Mouse (Mus musculus): ENCODE data around the gene Tmem209. TPM values are rescaled to one million over a fixed set of nuclear protein-coding genes. Genes with fewer than 3 reads are reported as not detected.

The Tmem209 gene
- polyA plus RNA-seq, 1 experiment from 2014 or later: 32.9 TPM

DNA sequence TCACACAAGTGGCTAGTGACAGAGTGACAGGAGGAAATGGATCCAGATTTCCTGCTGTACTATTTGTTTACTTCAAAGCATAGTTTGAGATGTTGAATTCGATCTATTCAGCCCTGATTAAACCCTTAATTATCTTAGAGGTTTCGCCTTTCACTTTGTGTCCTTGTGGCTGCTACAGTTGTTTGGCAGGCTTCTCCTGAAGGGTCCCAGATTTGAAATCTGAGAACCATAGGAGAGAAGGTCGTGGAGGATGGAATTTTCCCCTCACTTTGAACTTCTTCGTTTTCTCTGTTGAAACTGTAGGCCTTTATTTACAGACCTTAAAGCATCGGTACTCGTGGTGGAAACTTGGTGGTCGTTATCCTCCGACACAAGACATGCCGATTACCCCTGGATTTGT, 4.7 kb upstream of the Tmem209 start:
- no peaks in the 10 kb centered on the region for H3K36me3 ChIP-seq (replicated peaks; ENCODE audit: control insufficient read depth, insufficient read depth)
- peaks cover 6% of the 10 kb centered on the region for H3K4me1 ChIP-seq (replicated peaks; ENCODE audit: control insufficient read depth, insufficient read depth, low read length)
- DNase-seq (ENCODE audit: low spot score): no peak
- no peak overlapping the region for H3K4me2 ChIP-seq (replicated peaks)
- ATAC-seq (ENCODE audit: low FRiP score): no peak
- H3K9me3 ChIP-seq (ENCODE audit: control insufficient read depth, low read length): no peaks in the 10 kb centered on the region
- no peak overlapping the region for H3K27ac ChIP-seq
- 48% methylated on average over 9 of the region's 9 CpGs for WGBS
- no peaks in the 10 kb centered on the region for H3K27me3 ChIP-seq (ENCODE audit: control insufficient read depth, insufficient read depth, low read length)
- H3K4me3 ChIP-seq (replicated peaks; ENCODE audit: low read length): no peak overlapping the region
- H3K9ac ChIP-seq: no peak overlapping the region

DNA sequence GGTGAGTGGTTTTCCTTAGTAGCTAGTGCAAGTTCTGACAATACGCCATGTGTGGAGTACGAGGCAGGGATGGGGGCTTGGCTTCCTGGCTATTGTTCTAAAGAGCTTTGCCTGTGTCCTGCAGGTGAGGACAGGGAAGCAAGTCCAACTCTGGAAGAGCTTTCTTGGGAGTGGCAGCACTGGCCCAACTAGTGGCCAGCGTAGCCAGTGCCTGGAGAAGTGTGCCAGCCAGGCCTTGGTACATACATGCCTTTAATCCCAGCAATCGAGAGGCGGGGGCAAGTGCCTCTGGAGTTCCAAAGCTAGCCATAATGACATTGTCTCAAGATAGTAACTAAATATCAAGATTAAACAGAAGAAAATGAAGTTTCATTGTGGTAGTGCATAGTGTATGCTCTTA, 708 bp upstream of the Tmem209 start:
- Histone ChIP-seq H3K36me3 (replicated peaks; ENCODE audit: control insufficient read depth, insufficient read depth) (peaks cover 5% of the 10 kb centered on the region; the same call in 1 of the 2 replicates), H3K4me3 (replicated peaks; ENCODE audit: low read length) (peak overlapping the region; percentile 62), H3K27me3 (ENCODE audit: control insufficient read depth, insufficient read depth, low read length) (no peaks in the 10 kb centered on the region), H3K4me2 (replicated peaks) (peak overlapping the region; percentile 84), H3K9me3 (ENCODE audit: control insufficient read depth, low read length) (no peaks in the 10 kb centered on the region), H3K9ac (peak overlapping the region; percentile 54), H3K4me1 (replicated peaks; ENCODE audit: control insufficient read depth, insufficient read depth, low read length) (peaks cover 10% of the 10 kb centered on the region), H3K27ac (peak overlapping the region; percentile 88)
- no peak for ATAC-seq (ENCODE audit: low FRiP score)
- DNase-seq (ENCODE audit: low spot score): no peak
- WGBS: 62% methylated on average over 5 of the region's 5 CpGs

DNA sequence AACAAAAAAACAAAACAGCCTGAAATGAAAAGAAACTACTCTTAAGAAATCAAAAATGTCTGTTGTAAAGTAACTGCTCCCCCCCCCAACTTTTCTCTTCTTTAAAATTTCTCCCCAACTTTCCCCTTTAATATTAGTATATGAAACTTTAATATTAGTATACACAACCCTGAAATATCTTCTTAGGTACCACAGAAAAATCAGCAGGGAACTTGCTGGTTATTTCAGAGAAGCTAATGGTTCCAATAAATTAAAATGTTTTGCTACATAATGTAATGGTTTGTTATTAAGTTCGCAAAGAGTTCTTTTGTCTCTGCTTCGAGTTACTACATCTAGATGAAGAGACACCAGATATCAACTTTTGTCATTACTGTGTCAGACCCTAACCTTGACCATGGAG, 759 bp downstream of the Tmem209 start:
- H3K4me1 ChIP-seq (replicated peaks; ENCODE audit: control insufficient read depth, insufficient read depth, low read length): peaks cover 10% of the 10 kb centered on the region
- H3K9ac ChIP-seq: peak overlapping the region; percentile 73
- WGBS: 9% methylated on average over 2 of the region's 2 CpGs
- H3K27me3 ChIP-seq (ENCODE audit: control insufficient read depth, insufficient read depth, low read length): no peaks in the 10 kb centered on the region
- H3K9me3 ChIP-seq (ENCODE audit: control insufficient read depth, low read length): no peaks in the 10 kb centered on the region
- peak overlapping the region; percentile 62 for H3K4me3 ChIP-seq (replicated peaks; ENCODE audit: low read length)
- H3K36me3 ChIP-seq (replicated peaks; ENCODE audit: control insufficient read depth, insufficient read depth): peaks cover 16% of the 10 kb centered on the region
- DNase-seq (ENCODE audit: low spot score): no peak
- peak overlapping the region; percentile 84 for H3K4me2 ChIP-seq (replicated peaks)
- H3K27ac ChIP-seq: peak overlapping the region; percentile 95
- no peak for ATAC-seq (ENCODE audit: low FRiP score)

DNA sequence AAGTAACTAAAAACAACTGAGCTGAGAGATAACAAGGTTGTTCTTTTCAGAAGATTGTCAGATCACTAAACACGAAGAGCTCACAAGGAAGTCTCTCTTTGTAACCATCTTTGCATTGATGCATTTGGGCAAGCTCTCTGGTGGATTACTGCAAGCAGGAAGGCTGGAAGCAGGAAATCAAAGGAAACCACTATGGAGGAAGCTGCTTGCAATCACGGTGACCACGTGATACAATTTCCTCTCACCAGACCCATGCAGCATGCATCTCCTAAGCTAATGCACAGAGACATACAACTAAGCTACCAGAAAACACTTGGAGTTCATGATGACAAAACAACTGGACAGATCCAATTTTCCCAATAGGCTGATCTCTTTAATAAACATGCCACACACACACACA, 10.5 kb downstream of the Tmem209 start:
- no peak overlapping the region for H3K4me3 ChIP-seq (replicated peaks; ENCODE audit: low read length)
- H3K36me3 ChIP-seq (replicated peaks; ENCODE audit: control insufficient read depth, insufficient read depth): peaks cover 35% of the 10 kb centered on the region
- H3K27ac ChIP-seq: no peak overlapping the region
- ATAC-seq (ENCODE audit: low FRiP score) (no peak), DNase-seq (ENCODE audit: low spot score) (no peak)
- no peak overlapping the region for H3K9ac ChIP-seq
- H3K4me2 ChIP-seq (replicated peaks): no peak overlapping the region
- H3K27me3 ChIP-seq (ENCODE audit: control insufficient read depth, insufficient read depth, low read length): no peaks in the 10 kb centered on the region
- H3K4me1 ChIP-seq (replicated peaks; ENCODE audit: control insufficient read depth, insufficient read depth, low read length): no peaks in the 10 kb centered on the region
- 89% methylated on average over 3 of the region's 3 CpGs for WGBS
- H3K9me3 ChIP-seq (ENCODE audit: control insufficient read depth, low read length): no peaks in the 10 kb centered on the region

DNA sequence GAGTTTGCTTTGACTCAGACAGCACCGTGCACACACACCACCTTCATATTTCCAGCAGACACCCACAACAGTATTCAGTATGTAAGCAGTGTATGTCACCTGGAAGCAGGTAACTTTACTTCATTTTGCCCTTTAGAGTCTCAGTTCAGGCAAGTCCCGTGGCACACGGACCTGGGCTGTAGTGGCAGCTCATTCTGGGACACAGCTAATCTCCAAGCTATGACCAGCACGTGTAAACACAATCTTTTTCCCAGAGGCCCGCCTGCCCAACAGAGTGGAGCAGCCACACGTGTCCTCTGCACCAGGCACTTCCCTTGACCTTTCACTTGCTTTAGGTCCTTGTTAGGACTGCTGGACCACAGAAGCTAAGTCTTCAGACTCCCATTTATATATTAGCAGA, 23.1 kb downstream of the Tmem209 start:
- H3K27ac ChIP-seq: no peak overlapping the region
- H3K4me2 ChIP-seq (replicated peaks): no peak overlapping the region
- DNase-seq (ENCODE audit: low spot score) (no peak), ATAC-seq (ENCODE audit: low FRiP score) (no peak)
- H3K4me3 ChIP-seq (replicated peaks; ENCODE audit: low read length): no peak overlapping the region
- no peaks in the 10 kb centered on the region for H3K9me3 ChIP-seq (ENCODE audit: control insufficient read depth, low read length)
- peaks cover 81% of the 10 kb centered on the region for H3K36me3 ChIP-seq (replicated peaks; ENCODE audit: control insufficient read depth, insufficient read depth)
- no peak overlapping the region for H3K9ac ChIP-seq
- no peaks in the 10 kb centered on the region for H3K4me1 ChIP-seq (replicated peaks; ENCODE audit: control insufficient read depth, insufficient read depth, low read length)
- WGBS: 93% methylated on average over 6 of the region's 6 CpGs
- H3K27me3 ChIP-seq (ENCODE audit: control insufficient read depth, insufficient read depth, low read length): no peaks in the 10 kb centered on the region

DNA sequence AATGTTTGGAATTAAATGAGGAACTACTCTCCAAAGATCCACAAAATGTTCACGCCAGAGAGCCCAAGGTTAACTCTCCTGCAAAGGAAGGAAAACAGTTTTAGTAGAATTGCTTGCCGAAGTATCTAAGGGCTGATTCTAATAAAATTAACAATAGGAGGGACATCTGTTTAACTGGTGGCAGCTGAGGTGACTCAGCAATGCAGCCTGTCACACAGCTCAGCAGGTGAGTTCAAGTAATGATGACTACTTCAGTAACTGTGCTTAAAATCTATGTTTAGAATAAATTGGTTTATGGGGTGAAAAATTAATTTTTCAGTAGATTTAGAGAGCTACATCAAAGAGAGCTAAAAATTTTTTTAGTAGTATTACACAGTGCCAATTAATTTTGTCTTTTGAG, 26.7 kb downstream of the Tmem209 start:
- Histone ChIP-seq H3K27ac (no peak overlapping the region), H3K4me3 (replicated peaks; ENCODE audit: low read length) (no peak overlapping the region), H3K4me2 (replicated peaks) (no peak overlapping the region), H3K36me3 (replicated peaks; ENCODE audit: control insufficient read depth, insufficient read depth) (peaks cover 65% of the 10 kb centered on the region), H3K9ac (no peak overlapping the region), H3K4me1 (replicated peaks; ENCODE audit: control insufficient read depth, insufficient read depth, low read length) (0 out of 2 replicates have a peak, but pooled peaks cover 3% of the 10 kb centered on the region), H3K9me3 (ENCODE audit: control insufficient read depth, low read length) (no peaks in the 10 kb centered on the region), H3K27me3 (ENCODE audit: control insufficient read depth, insufficient read depth, low read length) (no peaks in the 10 kb centered on the region)
- DNase-seq (ENCODE audit: low spot score): no peak
- ATAC-seq (ENCODE audit: low FRiP score): no peak
- WGBS: 81% methylated on average over 2 of the region's 2 CpGs

DNA sequence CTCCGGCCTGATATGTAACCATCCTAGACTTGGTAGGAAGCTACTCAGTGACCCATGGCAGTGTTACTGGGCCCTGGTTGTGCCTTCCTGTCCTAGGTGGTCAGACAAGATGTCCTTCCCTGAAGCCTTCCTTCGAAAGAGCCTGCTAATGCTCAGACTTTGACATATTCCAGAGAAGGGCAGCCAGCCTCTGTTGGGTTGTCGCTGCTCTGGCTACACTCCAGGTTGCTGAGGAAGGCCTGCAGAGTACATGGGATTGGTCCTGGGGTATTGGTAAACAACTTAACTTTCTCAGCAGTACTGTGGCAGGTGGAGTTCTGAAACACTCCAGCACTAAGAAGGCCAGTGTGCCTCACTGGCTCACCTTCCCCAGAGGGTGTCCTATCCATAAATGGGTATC, 30.2 kb downstream of the Tmem209 start:
- H3K9ac ChIP-seq: no peak overlapping the region
- H3K36me3 ChIP-seq (replicated peaks; ENCODE audit: control insufficient read depth, insufficient read depth): peaks cover 38% of the 10 kb centered on the region
- H3K4me2 ChIP-seq (replicated peaks): no peak overlapping the region
- H3K4me1 ChIP-seq (replicated peaks; ENCODE audit: control insufficient read depth, insufficient read depth, low read length): 0 out of 2 replicates have a peak, but pooled peaks cover 3% of the 10 kb centered on the region
- DNase-seq (ENCODE audit: low spot score) (no peak), ATAC-seq (ENCODE audit: low FRiP score) (no peak)
- H3K27me3 ChIP-seq (ENCODE audit: control insufficient read depth, insufficient read depth, low read length): no peaks in the 10 kb centered on the region
- no peak overlapping the region for H3K27ac ChIP-seq
- H3K9me3 ChIP-seq (ENCODE audit: control insufficient read depth, low read length): no peaks in the 10 kb centered on the region
- H3K4me3 ChIP-seq (replicated peaks; ENCODE audit: low read length): no peak overlapping the region
- WGBS: 92% methylated on average over 3 of the region's 3 CpGs

DNA sequence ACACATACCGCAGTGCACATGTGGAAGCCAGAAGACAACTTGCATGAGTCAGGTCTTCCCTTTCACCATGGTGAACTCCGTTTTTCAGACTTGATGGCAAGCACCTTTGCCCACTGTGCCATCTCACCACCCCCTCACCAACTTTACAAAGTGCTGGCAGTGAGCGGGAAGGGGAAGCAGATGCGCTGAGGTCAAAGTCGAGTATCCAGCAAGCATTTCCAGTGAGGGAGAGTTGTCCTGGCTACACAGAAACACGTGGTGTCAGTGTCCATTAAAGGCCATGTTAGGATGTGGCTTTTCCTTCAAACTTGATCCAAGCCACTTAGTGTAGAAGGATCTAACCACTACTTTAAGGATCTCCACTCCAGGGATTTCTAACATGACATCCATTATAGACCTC, 31.8 kb downstream of the Tmem209 start:
- Histone ChIP-seq H3K4me2 (replicated peaks) (no peak overlapping the region), H3K27me3 (ENCODE audit: control insufficient read depth, insufficient read depth, low read length) (no peaks in the 10 kb centered on the region), H3K4me1 (replicated peaks; ENCODE audit: control insufficient read depth, insufficient read depth, low read length) (0 out of 2 replicates have a peak, but pooled peaks cover 3% of the 10 kb centered on the region), H3K36me3 (replicated peaks; ENCODE audit: control insufficient read depth, insufficient read depth) (peaks cover 24% of the 10 kb centered on the region), H3K9ac (no peak overlapping the region), H3K9me3 (ENCODE audit: control insufficient read depth, low read length) (no peaks in the 10 kb centered on the region), H3K27ac (no peak overlapping the region), H3K4me3 (replicated peaks; ENCODE audit: low read length) (no peak overlapping the region)
- ATAC-seq (ENCODE audit: low FRiP score) (no peak), DNase-seq (ENCODE audit: low spot score) (no peak)
- WGBS: 91% methylated on average over 6 of the region's 6 CpGs

DNA sequence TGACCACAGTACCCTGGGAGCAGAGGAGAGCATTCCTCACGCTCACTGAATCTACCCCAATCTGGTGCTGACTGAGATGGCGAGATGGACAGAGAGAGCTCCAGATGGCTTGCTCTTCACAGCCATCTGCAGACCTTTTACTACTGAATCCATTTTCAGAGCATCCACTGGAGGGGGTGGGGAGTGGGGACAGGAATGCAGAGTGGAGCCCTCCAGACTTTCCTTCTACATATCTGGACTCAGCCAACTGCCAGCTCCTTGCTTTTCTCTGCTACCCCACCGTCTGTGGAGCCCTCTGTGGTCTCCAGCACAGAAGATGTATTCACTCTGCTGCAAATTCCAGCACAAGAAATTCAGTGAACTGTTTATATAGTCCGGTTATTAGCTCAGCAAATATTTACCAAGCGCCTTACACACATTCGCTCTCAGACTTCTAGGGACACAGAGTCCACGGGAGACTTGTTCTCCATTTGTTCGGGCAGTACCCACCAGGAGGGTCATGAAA, 32.3 kb downstream of the Tmem209 start:
- Histone ChIP-seq H3K9ac (no peak overlapping the region), H3K27me3 (ENCODE audit: control insufficient read depth, insufficient read depth, low read length) (no peaks in the 10 kb centered on the region), H3K4me3 (replicated peaks; ENCODE audit: low read length) (no peak overlapping the region), H3K4me1 (replicated peaks; ENCODE audit: control insufficient read depth, insufficient read depth, low read length) (0 out of 2 replicates have a peak, but pooled peaks cover 3% of the 10 kb centered on the region), H3K4me2 (replicated peaks) (no peak overlapping the region), H3K9me3 (ENCODE audit: control insufficient read depth, low read length) (no peaks in the 10 kb centered on the region), H3K27ac (no peak overlapping the region), H3K36me3 (replicated peaks; ENCODE audit: control insufficient read depth, insufficient read depth) (peaks cover 19% of the 10 kb centered on the region)
- 84% methylated on average over 8 of the region's 8 CpGs for WGBS
- ATAC-seq (ENCODE audit: low FRiP score) (no peak), DNase-seq (ENCODE audit: low spot score) (no peak)
